Mouse (Mus musculus) hindbrain, embryonic 10.5 days (tissue): Measurements from ENCODE around the gene Zfp747. TPM values are rescaled to one million over a fixed set of nuclear protein-coding genes. Genes with fewer than 3 reads are reported as not detected.
A peak's percentile ranks its signal among the peaks of the same experiment; 100 is the strongest.
"Not testable (repeated sequence)": the region's sequence is repeated elsewhere in the genome, so short reads cannot be mapped to it uniquely, and the experiment has no call there.

Source experiments
- DNase-seq: peaks from one replicate; pipeline ENCODE4 v3.0.0-alpha.2; 2017; ENCODE audit warnings: low spot score
- H3K27ac ChIP-seq: fragments of 300-500 bp; sonication (generic); 2 replicates; pipeline ENCODE4 v1.5.1; 2016; ENCODE audit warnings: mild to moderate bottlenecking, moderate library complexity
- H3K27me3 ChIP-seq: fragments of 300-500 bp; sonication (generic); 2 replicates; pipeline ENCODE4 v1.6.1; 2016; ENCODE audit warnings: mild to moderate bottlenecking; ENCODE audit not compliant: poor library complexity, insufficient read depth, severe bottlenecking
- H3K36me3 ChIP-seq: fragments of 300-500 bp; sonication (generic); 2 replicates; pipeline ENCODE4 v1.6.1; 2016; ENCODE audit warnings: mild to moderate bottlenecking, moderate library complexity
- H3K4me1 ChIP-seq: fragments of 300-500 bp; sonication (generic); replicated peaks from 2 replicates; pipeline ENCODE4 v1.6.1; 2016; ENCODE audit warnings: mild to moderate bottlenecking
- H3K4me3 ChIP-seq: fragments of 300-500 bp; sonication (generic); 2 replicates; pipeline ENCODE4 v1.5.1; 2016; ENCODE audit warnings: mild to moderate bottlenecking, moderate library complexity
- H3K9me3 ChIP-seq: fragments of 300-500 bp; sonication (generic); 2 replicates; pipeline ENCODE4 v1.6.1; 2016; ENCODE audit warnings: mild to moderate bottlenecking, moderate library complexity
- whole genome bisulfite sequencing: fragments of 180-500 bp; shearing (Covaris S2); methylation state at CpG from one replicate; pipeline ENCODE4 v1.1.7; 2016; 5-methylcytosine and 5-hydroxymethylcytosine counted together
- polyA plus RNA-seq: library from polyadenylated mRNA; unstranded; fragments of >200 nt; fragmentation: Nextera tagmentation; extraction: Ambion mirVana; gene quantifications from 2 replicates; pipeline ENCODE4 v1.2.1, GENCODE M21; 2016

Zfp747 gene
- polyA plus RNA-seq, 1 experiment from 2014 or later = 7.9 TPM

DNA sequence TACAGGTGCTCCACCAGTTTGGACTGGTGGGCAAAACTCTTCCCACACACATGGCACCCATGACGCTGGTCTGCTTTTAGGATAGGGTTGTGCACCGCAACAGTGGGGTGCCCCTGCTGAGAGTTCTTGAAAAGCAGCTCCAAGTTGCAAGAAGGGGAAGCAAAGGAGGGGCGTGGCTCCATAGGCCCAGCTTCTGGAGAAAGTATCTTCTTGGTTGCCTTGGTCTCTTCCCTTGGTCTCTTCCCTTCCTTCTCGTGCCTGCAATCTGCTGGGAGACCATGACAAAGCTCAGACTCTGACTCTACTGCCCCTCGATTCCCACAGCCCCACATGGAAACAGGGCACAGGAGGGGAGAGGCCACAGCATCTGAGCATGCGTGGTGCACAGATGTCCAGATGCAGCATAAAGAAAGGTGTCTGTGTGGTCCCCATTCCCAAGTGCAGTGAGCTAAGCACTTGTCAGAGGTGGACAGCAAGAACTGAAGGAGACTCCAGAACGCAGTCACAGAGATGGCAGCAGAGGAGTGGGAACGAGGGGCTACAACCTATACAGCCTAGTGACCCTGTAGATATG is 16.5 kb upstream of the Zfp747 start:
- Histone ChIP-seq H3K36me3 (peaks cover 17% of the 10 kb centered on the region), H3K4me1 (peaks cover 24% of the 10 kb centered on the region), H3K27me3 (peaks cover 4% of the 10 kb centered on the region; the same call in 1 of the 2 replicates), H3K27ac (no peak overlapping the region), H3K4me3 (peak overlapping the region; percentile 80), H3K9me3 (no peaks in the 10 kb centered on the region)
- WGBS = 85% methylated on average over 8 of the region's 8 CpGs
- DNase-seq = no peak

GRCm38 (mm10) chr7:127391538-127391937 is 15.7 kb upstream of the Zfp747 start:
- 98% methylated on average over 16 of the region's 16 CpGs for WGBS
- DNase-seq = no peak
- no peaks in the 10 kb centered on the region for H3K9me3 ChIP-seq
- no peak overlapping the region for H3K27ac ChIP-seq
- peaks cover 17% of the 10 kb centered on the region for H3K36me3 ChIP-seq
- H3K27me3 ChIP-seq = peaks cover 4% of the 10 kb centered on the region; the same call in 1 of the 2 replicates
- peaks cover 27% of the 10 kb centered on the region for H3K4me1 ChIP-seq
- no peak overlapping the region for H3K4me3 ChIP-seq

- H3K27ac ChIP-seq = no peak overlapping the region
- H3K36me3 ChIP-seq = peaks cover 22% of the 10 kb centered on the region
- no peaks in the 10 kb centered on the region for H3K9me3 ChIP-seq
- no peak overlapping the region for H3K4me3 ChIP-seq
- WGBS = 82% methylated on average over 7 of the region's 7 CpGs
- H3K4me1 ChIP-seq = peaks cover 36% of the 10 kb centered on the region
- no peak for DNase-seq
- peaks cover 4% of the 10 kb centered on the region; the same call in 1 of the 2 replicates for H3K27me3 ChIP-seq
These were observed 14.5 kb upstream of the Zfp747 start for GRCm38 (mm10) chr7:127390306-127390705.

GRCm38 (mm10) chr7:127388201-127388600 is 12.4 kb upstream of the Zfp747 start:
- H3K9me3 ChIP-seq, H3K27me3 ChIP-seq, H3K4me3 ChIP-seq, DNase-seq, H3K27ac ChIP-seq: not testable (repeated sequence)
- Histone ChIP-seq H3K36me3 (peaks cover 43% of the 10 kb centered on the region), H3K4me1 (peaks cover 29% of the 10 kb centered on the region)

DNA sequence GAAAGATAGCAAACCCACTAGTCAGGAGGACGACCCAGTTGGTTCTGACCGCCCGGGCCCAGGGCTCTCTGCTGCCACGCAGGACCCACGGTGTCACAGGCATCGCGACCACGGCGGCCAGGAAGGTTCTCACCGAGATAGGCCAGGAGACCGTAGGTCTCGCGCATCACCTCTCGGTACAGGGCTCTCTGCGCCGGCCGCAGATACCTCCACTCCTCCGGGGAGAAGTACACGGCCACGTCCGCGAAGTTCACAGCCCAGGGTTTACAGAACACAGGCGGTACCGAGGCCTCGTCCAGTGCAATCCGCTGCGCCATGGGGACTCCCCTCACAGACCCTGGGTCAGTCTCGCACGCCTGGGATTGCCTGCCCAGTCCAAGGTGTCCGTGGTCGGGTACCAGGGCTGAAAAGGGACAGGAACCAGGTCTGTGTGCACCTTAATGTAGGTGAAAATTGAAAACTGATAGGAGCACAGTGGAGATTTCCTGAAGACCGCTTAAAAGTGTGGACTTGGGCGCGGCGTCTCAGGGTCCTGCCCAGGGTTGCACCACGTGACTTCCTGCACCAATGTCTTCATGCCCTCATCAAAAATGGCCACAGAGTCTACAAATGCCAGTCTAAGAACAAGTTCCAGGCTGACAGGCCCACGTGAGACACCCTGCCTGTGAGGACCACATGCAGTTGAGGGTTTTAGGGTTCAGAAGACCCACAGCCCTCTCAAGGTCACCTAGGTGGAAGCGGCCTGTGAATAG is 11.0 kb upstream of the Zfp747 start, which contains the start of gene 9130019O22Rik:
TSS of gene 9130019O22Rik (minus strand) at position 526 of the 752 bp plus-strand sequence.
- Histone ChIP-seq H3K4me1 (peaks cover 16% of the 10 kb centered on the region), H3K9me3 (peaks cover 8% of the 10 kb centered on the region), H3K27ac (peak within 1 kb of the TSS; percentile 86), H3K27me3 (no peaks in the 10 kb centered on the region), H3K4me3 (peak within 1 kb of the TSS; percentile 62), H3K36me3 (peaks cover 53% of the 10 kb centered on the region)
- peak; percentile 80 for DNase-seq
- WGBS = 14% methylated on average over 38 of the region's 38 CpGs

GRCm38 (mm10) chr7:127385560-127385959 is 9.7 kb upstream of the Zfp747 start:
- WGBS = 89% methylated on average over 4 of the region's 4 CpGs
- H3K27me3 ChIP-seq, H3K4me3 ChIP-seq, H3K9me3 ChIP-seq, DNase-seq, H3K27ac ChIP-seq: not testable (repeated sequence)
- Histone ChIP-seq H3K4me1 (peaks cover 16% of the 10 kb centered on the region), H3K36me3 (peaks cover 44% of the 10 kb centered on the region)

DNA sequence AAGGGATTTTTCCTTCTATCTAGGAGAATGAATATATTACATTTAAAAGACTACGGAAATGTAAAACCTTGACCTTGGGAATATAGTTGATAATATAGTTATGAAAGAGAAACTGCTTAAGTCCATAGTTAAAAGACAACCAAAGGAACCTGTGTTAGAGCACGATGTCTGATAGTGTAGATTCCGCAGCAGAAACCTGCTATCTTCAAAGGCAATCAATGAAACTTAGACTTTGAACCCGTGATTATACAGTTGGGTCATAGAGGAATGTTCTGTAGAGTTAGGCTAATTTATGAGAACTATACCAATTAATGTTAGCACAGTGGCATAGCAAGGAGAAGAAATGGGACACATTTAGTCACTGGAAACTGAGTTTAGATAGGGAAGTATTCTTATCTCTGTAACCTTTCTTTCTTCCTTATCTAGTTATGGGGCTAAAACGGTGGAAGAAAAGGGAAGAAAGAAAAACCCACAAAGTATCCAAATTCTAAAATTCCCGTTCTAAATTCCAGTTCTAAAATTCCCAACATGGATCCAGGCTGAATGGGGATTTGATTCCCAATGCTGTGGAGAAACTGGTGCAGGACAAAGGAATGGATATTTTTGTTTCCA is 2.6 kb upstream of the Zfp747 start:
- no peak for DNase-seq

DNA sequence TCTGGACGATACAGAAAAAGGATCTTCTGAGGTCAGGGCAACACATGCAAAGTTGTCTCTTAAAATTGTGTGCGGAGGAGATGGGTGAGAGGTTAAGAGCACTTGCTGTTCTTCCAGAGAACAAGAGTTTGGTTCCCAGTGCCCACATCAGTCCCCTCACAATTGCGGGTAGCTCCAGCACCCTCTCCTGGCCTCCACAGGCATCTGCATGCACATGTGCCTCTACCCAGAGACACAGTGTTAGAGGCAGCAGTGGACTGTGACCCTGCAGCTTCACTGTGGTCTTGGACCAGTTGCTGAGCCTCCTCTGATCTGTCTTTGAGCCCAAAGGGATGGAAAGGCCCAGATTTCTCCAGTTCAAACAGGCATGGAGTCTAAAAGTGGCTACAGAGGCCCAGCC is 4.0 kb downstream of the Zfp747 start:
- not testable (repeated sequence) for H3K9me3 ChIP-seq, H3K4me1 ChIP-seq, H3K27ac ChIP-seq, H3K27me3 ChIP-seq, H3K4me3 ChIP-seq, DNase-seq
- peaks cover 25% of the 10 kb centered on the region for H3K36me3 ChIP-seq
- WGBS = 80% methylated on average over 3 of the region's 3 CpGs

More for the DNA sequence above, 2.6 kb upstream of the Zfp747 start:
- Histone ChIP-seq H3K27ac (no peak overlapping the region), H3K9me3 (no peaks in the 10 kb centered on the region), H3K4me1 (peaks cover 9% of the 10 kb centered on the region), H3K27me3 (no peaks in the 10 kb centered on the region), H3K36me3 (peaks cover 26% of the 10 kb centered on the region), H3K4me3 (no peak overlapping the region)
- WGBS = 75% methylated on average over 6 of the region's 6 CpGs

- no peaks in the 10 kb centered on the region for H3K9me3 ChIP-seq
- peaks cover 9% of the 10 kb centered on the region for H3K4me1 ChIP-seq
- peaks cover 25% of the 10 kb centered on the region for H3K36me3 ChIP-seq
- H3K4me3 ChIP-seq = no peak overlapping the region
- DNase-seq = no peak
- H3K27me3 ChIP-seq = no peaks in the 10 kb centered on the region
- no peak overlapping the region for H3K27ac ChIP-seq
- WGBS = 81% methylated on average over 2 of the region's 2 CpGs
These were observed 4.6 kb downstream of the Zfp747 start for GRCm38 (mm10) chr7:127371213-127371612.

DNA sequence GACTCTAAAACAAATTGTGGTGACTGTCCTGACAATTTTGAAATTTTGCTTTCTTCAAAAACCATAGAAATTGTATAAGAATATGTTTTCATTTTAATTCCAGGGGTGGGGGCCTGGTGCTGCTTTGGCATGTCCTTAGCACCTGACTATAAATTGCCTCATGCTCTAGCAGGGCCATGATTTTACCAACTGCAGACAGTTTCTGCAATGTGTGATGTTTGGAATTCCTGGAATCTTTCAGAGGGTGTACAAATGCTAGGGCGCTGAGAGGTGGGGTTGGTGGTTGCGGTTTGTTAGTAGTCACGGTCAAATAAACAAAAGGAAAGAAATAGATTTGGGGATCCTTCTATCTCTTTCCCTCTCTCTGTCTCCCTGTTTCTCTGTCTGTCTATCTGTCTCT is 9.6 kb downstream of the Zfp747 start:
- no peaks in the 10 kb centered on the region for H3K36me3 ChIP-seq
- no peak overlapping the region for H3K4me3 ChIP-seq
- H3K4me1 ChIP-seq = peaks cover 17% of the 10 kb centered on the region
- no peak for DNase-seq
- H3K27me3 ChIP-seq = peaks cover 32% of the 10 kb centered on the region
- no peaks in the 10 kb centered on the region for H3K9me3 ChIP-seq
- WGBS = 87% methylated on average over 3 of the region's 3 CpGs
- H3K27ac ChIP-seq = no peak overlapping the region

DNA sequence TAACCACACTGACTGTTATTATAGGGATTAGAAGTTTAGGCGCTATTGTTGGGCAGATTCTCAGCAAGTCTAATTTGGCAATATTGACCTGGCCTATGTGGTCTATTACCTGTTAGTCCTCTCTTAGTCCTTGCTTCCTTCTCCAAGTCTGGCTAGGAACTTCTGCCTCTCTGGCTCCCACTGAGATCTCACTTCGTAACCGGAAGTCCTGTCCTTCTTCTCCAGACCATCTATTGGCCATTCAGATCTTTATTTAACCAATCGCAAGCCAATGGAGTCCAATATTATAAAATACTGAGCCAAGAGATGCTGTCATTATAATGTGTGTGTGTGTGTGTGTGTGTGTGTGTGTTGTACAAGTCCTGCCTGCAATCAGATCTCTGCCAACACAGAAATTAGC is 11.7 kb downstream of the Zfp747 start:
- Histone ChIP-seq H3K4me1 (peaks cover 17% of the 10 kb centered on the region), H3K9me3 (no peaks in the 10 kb centered on the region), H3K4me3 (peak overlapping the region; percentile 56), H3K27me3 (peaks cover 33% of the 10 kb centered on the region), H3K27ac (no peak overlapping the region), H3K36me3 (no peaks in the 10 kb centered on the region)
- no peak for DNase-seq
- 49% methylated on average over 4 of the region's 4 CpGs for WGBS

- Histone ChIP-seq H3K4me3 (peak overlapping the region; percentile 56), H3K27me3 (peaks cover 33% of the 10 kb centered on the region), H3K27ac (peak overlapping the region; percentile 47), H3K9me3 (no peaks in the 10 kb centered on the region), H3K4me1 (peaks cover 17% of the 10 kb centered on the region), H3K36me3 (no peaks in the 10 kb centered on the region)
- 1% methylated on average over 24 of the region's 24 CpGs for WGBS
- DNase-seq = peak; percentile 57
These were observed 12.4 kb downstream of the Zfp747 start for GRCm38 (mm10) chr7:127363475-127363921.

- peak overlapping the region; percentile 26 for H3K4me3 ChIP-seq
- H3K36me3 ChIP-seq = not testable (repeated sequence)
- H3K27me3 ChIP-seq = peaks cover 33% of the 10 kb centered on the region
These were observed 13.4 kb downstream of the Zfp747 start for GRCm38 (mm10) chr7:127362418-127362817.

More at GRCm38 (mm10) chr7:127362418-127362817, 13.4 kb downstream of the Zfp747 start:
- H3K4me1 ChIP-seq = peaks cover 17% of the 10 kb centered on the region
- not testable (repeated sequence) for H3K9me3 ChIP-seq, H3K27ac ChIP-seq
- 28% methylated on average over 13 of the region's 13 CpGs for WGBS
- DNase-seq = peak; percentile 20
